Mouse (Mus musculus) megakaryocyte, embryonic 14.5 days (primary cell): ENCODE results near the gene Pan3.

ENCODE experiments used
- FLI1 ChIP-seq: IDR thresholded peaks from 2 replicates; pipeline ENCODE4 v1.6.1; 2012; ENCODE audit warnings: low read length, inconsistent platforms, mixed read lengths
- GATA1 ChIP-seq: IDR thresholded peaks from 3 replicates; pipeline ENCODE4 v1.6.1; 2012; ENCODE audit warnings: mixed read lengths, low read length, inconsistent platforms, borderline replicate concordance

DNA sequence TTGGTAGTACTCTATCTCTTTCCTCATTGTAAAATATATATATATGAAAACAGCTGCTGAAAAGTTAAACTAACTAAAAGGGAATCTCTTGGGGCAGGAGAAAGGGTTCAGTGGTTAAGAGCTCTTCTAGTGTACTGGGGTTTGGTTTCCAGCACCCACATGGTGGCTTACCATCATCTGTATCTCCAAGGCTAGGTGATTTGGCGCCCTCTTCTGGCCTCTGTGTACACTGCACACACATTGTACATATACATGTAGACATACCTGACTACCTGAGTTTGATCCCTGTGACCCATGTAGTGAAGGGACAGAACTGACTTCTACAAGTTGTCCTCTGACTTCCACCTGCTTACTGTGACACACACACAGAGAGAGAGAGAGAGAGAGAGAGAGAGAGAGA lies 34.9 kb upstream of the Pan3 start:
- no peak for TF ChIP-seq FLI1
- no peak for TF ChIP-seq GATA1
